Mouse (Mus musculus): ENCODE measurements around the gene Tnfsf13.
A peak's percentile ranks its signal among the peaks of the same experiment; 100 is the strongest.
"Not testable (repeated sequence)": the region's sequence is repeated elsewhere in the genome, so short reads cannot be mapped to it uniquely, and the experiment has no call there.

Tnfsf13 gene

GRCm38 (mm10) chr11:69685526-69686148 lies at the start of gene Tnfsf13:
Gene Tnfsf13, minus strand, starts transcription at chr11:69685784.
- DNase-seq (ENCODE audit: extremely low read depth, insufficient read length, low spot score) = peak; percentile 93

- DNase-seq (ENCODE audit: extremely low read depth, insufficient read length, low spot score) = not testable (repeated sequence)
Observed at GRCm38 (mm10) chr11:69731408-69731807, 45.8 kb upstream of the Tnfsf13 start.

- peak; percentile 44 for DNase-seq (ENCODE audit: extremely low read depth, insufficient read length, low spot score)
Observed at GRCm38 (mm10) chr11:69729063-69729462, 43.5 kb upstream of the Tnfsf13 start.

GRCm38 (mm10) chr11:69725951-69726350 lies 40.4 kb upstream of the Tnfsf13 start:
- peak; percentile 63 for DNase-seq (ENCODE audit: extremely low read depth, insufficient read length, low spot score)

- DNase-seq (ENCODE audit: extremely low read depth, insufficient read length, low spot score) = no peak
Observed at GRCm38 (mm10) chr11:69723074-69723473, 37.5 kb upstream of the Tnfsf13 start.

GRCm38 (mm10) chr11:69720852-69721251 lies 35.3 kb upstream of the Tnfsf13 start:
- no peak for DNase-seq (ENCODE audit: extremely low read depth, insufficient read length, low spot score)

GRCm38 (mm10) chr11:69719423-69719822 lies 33.8 kb upstream of the Tnfsf13 start:
- no peak for DNase-seq (ENCODE audit: extremely low read depth, insufficient read length, low spot score)

- no peak for DNase-seq (ENCODE audit: extremely low read depth, insufficient read length, low spot score)
Observed at GRCm38 (mm10) chr11:69718661-69719060, 33.1 kb upstream of the Tnfsf13 start.

- no peak for DNase-seq (ENCODE audit: extremely low read depth, insufficient read length, low spot score)
Observed at GRCm38 (mm10) chr11:69716953-69717352, 31.4 kb upstream of the Tnfsf13 start.

- DNase-seq (ENCODE audit: extremely low read depth, insufficient read length, low spot score) = no peak
Observed at GRCm38 (mm10) chr11:69715929-69716328, 30.3 kb upstream of the Tnfsf13 start.

GRCm38 (mm10) chr11:69715482-69715881 lies 29.9 kb upstream of the Tnfsf13 start:
- peak; percentile 43 for DNase-seq (ENCODE audit: extremely low read depth, insufficient read length, low spot score)

GRCm38 (mm10) chr11:69714636-69715329 lies 29.2 kb upstream of the Tnfsf13 start:
- no peak for DNase-seq (ENCODE audit: extremely low read depth, insufficient read length, low spot score)

GRCm38 (mm10) chr11:69712954-69713672 lies 27.5 kb upstream of the Tnfsf13 start:
- no peak for DNase-seq (ENCODE audit: extremely low read depth, insufficient read length, low spot score)

GRCm38 (mm10) chr11:69711082-69711481 lies 25.5 kb upstream of the Tnfsf13 start:
- no peak for DNase-seq (ENCODE audit: extremely low read depth, insufficient read length, low spot score)

- no peak for DNase-seq (ENCODE audit: extremely low read depth, insufficient read length, low spot score)
Observed at GRCm38 (mm10) chr11:69710470-69710869, 24.9 kb upstream of the Tnfsf13 start.

GRCm38 (mm10) chr11:69709554-69710446 lies 24.2 kb upstream of the Tnfsf13 start:
- no peak for DNase-seq (ENCODE audit: extremely low read depth, insufficient read length, low spot score)

- DNase-seq (ENCODE audit: extremely low read depth, insufficient read length, low spot score) = no peak
Observed at GRCm38 (mm10) chr11:69708614-69709265, 23.2 kb upstream of the Tnfsf13 start.

GRCm38 (mm10) chr11:69707873-69708381 lies 22.3 kb upstream of the Tnfsf13 start:
- DNase-seq (ENCODE audit: extremely low read depth, insufficient read length, low spot score) = no peak

- no peak for DNase-seq (ENCODE audit: extremely low read depth, insufficient read length, low spot score)
Observed at GRCm38 (mm10) chr11:69707480-69707847, 21.9 kb upstream of the Tnfsf13 start.
